Mouse (Mus musculus) intestine, embryonic 15.5 days (tissue): Measurements from ENCODE around the gene Syt10. TPM values are rescaled to one million over a fixed set of nuclear protein-coding genes. Genes with fewer than 3 reads are reported as not detected.
"Not testable (repeated sequence)": the region's sequence is repeated elsewhere in the genome, so short reads cannot be mapped to it uniquely, and the experiment has no call there.

ENCODE experiments used
- ATAC-seq: fragments of 200-750 bp; cut with Nextera tagmentation; 2 replicates; pipeline ENCODE4 v1.8.0; 2017; ENCODE audit warnings: moderate TSS enrichment, moderate library complexity
- H3K27ac ChIP-seq: fragments of 300-500 bp; sonication (generic); 2 replicates; pipeline ENCODE4 v1.5.1; 2015; ENCODE audit warnings: mild to moderate bottlenecking, inconsistent platforms
- H3K27me3 ChIP-seq: fragments of 300-500 bp; sonication (generic); replicated peaks from 2 replicates; pipeline ENCODE4 v1.6.1; 2015; ENCODE audit warnings: inconsistent platforms
- H3K36me3 ChIP-seq: fragments of 300-500 bp; sonication (generic); 2 replicates; pipeline ENCODE4 v1.6.1; 2015; ENCODE audit warnings: inconsistent platforms
- H3K4me1 ChIP-seq: fragments of 300-500 bp; sonication (generic); replicated peaks from 2 replicates; pipeline ENCODE4 v1.6.1; 2015; ENCODE audit warnings: inconsistent platforms
- H3K4me2 ChIP-seq: fragments of 300-500 bp; sonication (generic); replicated peaks from 2 replicates; pipeline ENCODE4 v1.6.1; 2015; ENCODE audit warnings: mild to moderate bottlenecking, inconsistent platforms
- H3K4me3 ChIP-seq: fragments of 300-500 bp; sonication (generic); replicated peaks from 2 replicates; pipeline ENCODE4 v1.5.1; 2015; ENCODE audit warnings: inconsistent platforms
- H3K9ac ChIP-seq: fragments of 300-500 bp; sonication (generic); 2 replicates; pipeline ENCODE4 v1.6.1; 2015; ENCODE audit warnings: inconsistent platforms
- H3K9me3 ChIP-seq: fragments of 300-500 bp; sonication (generic); 2 replicates; pipeline ENCODE4 v1.6.1; 2016; ENCODE audit warnings: inconsistent platforms
- WGBS: fragments of 180-500 bp; shearing (Covaris S2); methylation state at CpG from one replicate; pipeline ENCODE4 v1.1.7; 2015; 5-methylcytosine and 5-hydroxymethylcytosine counted together
- polyA plus RNA-seq: library from polyadenylated mRNA; unstranded; fragments of >200 nt; fragmentation: Nextera tagmentation; extraction: Ambion mirVana; gene quantifications from 2 replicates; pipeline ENCODE4 v1.2.1, GENCODE M21; 2015

The Syt10 gene
- polyA plus RNA-seq = 0.13 and 0.14 TPM in 2 replicates

- WGBS = under 1% methylated on average over 53 of the region's 53 CpGs
- H3K4me3 ChIP-seq = peak within 1 kb of the TSS; percentile 44
- 0 out of 2 replicates have a peak, but pooled peaks cover 12% of the 10 kb centered on the region for H3K4me1 ChIP-seq
- no peak within 1 kb of the TSS for H3K27ac ChIP-seq
- H3K36me3 ChIP-seq = no peaks in the 10 kb centered on the region
- H3K4me2 ChIP-seq = peak within 1 kb of the TSS; percentile 93
- no peak within 1 kb of the TSS; the same call in 1 of the 2 replicates for H3K9ac ChIP-seq
- no peaks in the 10 kb centered on the region for H3K9me3 ChIP-seq
- ATAC-seq = peak; percentile 78
- peaks cover 23% of the 10 kb centered on the region for H3K27me3 ChIP-seq
Observed at GRCm38 (mm10) chr15:89841364-89842017, at the start of gene Syt10. TSS of gene Syt10 (minus strand) at chr15:89841860.

GRCm38 (mm10) chr15:89883799-89884198 lies 42.1 kb upstream of the Syt10 start:
- 93% methylated on average over 2 of the region's 2 CpGs for WGBS
- Histone ChIP-seq H3K9me3 (no peaks in the 10 kb centered on the region), H3K4me2 (no peak overlapping the region)

GRCm38 (mm10) chr15:89878981-89879380 lies 37.3 kb upstream of the Syt10 start:
- no peak overlapping the region for H3K27ac ChIP-seq
- H3K27me3 ChIP-seq = no peaks in the 10 kb centered on the region
- no peaks in the 10 kb centered on the region for H3K4me1 ChIP-seq
- 87% methylated on average over 2 of the region's 2 CpGs for WGBS
- H3K9ac ChIP-seq = no peak overlapping the region
- H3K4me3 ChIP-seq = no peak overlapping the region
- H3K4me2 ChIP-seq = no peak overlapping the region
- ATAC-seq = no peak
- no peaks in the 10 kb centered on the region for H3K36me3 ChIP-seq
- no peaks in the 10 kb centered on the region for H3K9me3 ChIP-seq

More at GRCm38 (mm10) chr15:89883799-89884198, 42.1 kb upstream of the Syt10 start:
- Histone ChIP-seq H3K4me1 (no peaks in the 10 kb centered on the region), H3K27me3 (no peaks in the 10 kb centered on the region), H3K27ac (no peak overlapping the region), H3K36me3 (no peaks in the 10 kb centered on the region), H3K4me3 (no peak overlapping the region), H3K9ac (no peak overlapping the region)
- ATAC-seq = no peak

- Histone ChIP-seq H3K9me3 (no peaks in the 10 kb centered on the region), H3K4me2 (no peak overlapping the region), H3K4me3 (no peak overlapping the region), H3K27ac (no peak overlapping the region), H3K27me3 (no peaks in the 10 kb centered on the region), H3K9ac (no peak overlapping the region), H3K4me1 (no peaks in the 10 kb centered on the region), H3K36me3 (no peaks in the 10 kb centered on the region)
- 55% methylated on average over 10 of the region's 10 CpGs for WGBS
- no peak for ATAC-seq
Observed at GRCm38 (mm10) chr15:89816098-89816497, 25.6 kb downstream of the Syt10 start.

GRCm38 (mm10) chr15:89804478-89804877 lies 37.2 kb downstream of the Syt10 start:
- Histone ChIP-seq H3K27ac (no peak overlapping the region), H3K4me1 (no peaks in the 10 kb centered on the region), H3K9me3 (no peaks in the 10 kb centered on the region), H3K9ac (no peak overlapping the region), H3K36me3 (no peaks in the 10 kb centered on the region), H3K27me3 (no peaks in the 10 kb centered on the region), H3K4me3 (no peak overlapping the region), H3K4me2 (no peak overlapping the region)
- no peak for ATAC-seq
- 86% methylated on average over 3 of the region's 3 CpGs for WGBS

- no peak for ATAC-seq
- Histone ChIP-seq H3K36me3 (no peaks in the 10 kb centered on the region), H3K4me2 (no peak overlapping the region), H3K27ac (no peak overlapping the region), H3K9ac (no peak overlapping the region), H3K4me3 (no peak overlapping the region), H3K27me3 (no peaks in the 10 kb centered on the region), H3K9me3 (no peaks in the 10 kb centered on the region), H3K4me1 (no peaks in the 10 kb centered on the region)
- WGBS = 75% methylated on average over 9 of the region's 9 CpGs
Observed at GRCm38 (mm10) chr15:89779928-89780327, 61.7 kb downstream of the Syt10 start.

- H3K9me3 ChIP-seq, H3K9ac ChIP-seq, H3K4me1 ChIP-seq, H3K27me3 ChIP-seq, H3K4me2 ChIP-seq, H3K4me3 ChIP-seq, ATAC-seq, H3K36me3 ChIP-seq, H3K27ac ChIP-seq: not testable (repeated sequence)
- WGBS = 84% methylated on average over 13 of the region's 13 CpGs
Observed at GRCm38 (mm10) chr15:89766016-89766415, 75.6 kb downstream of the Syt10 start.

GRCm38 (mm10) chr15:89733611-89734010 lies 108.0 kb downstream of the Syt10 start:
- Histone ChIP-seq H3K4me1 (no peaks in the 10 kb centered on the region), H3K9ac (no peak overlapping the region), H3K36me3 (no peaks in the 10 kb centered on the region), H3K9me3 (no peaks in the 10 kb centered on the region), H3K27me3 (no peaks in the 10 kb centered on the region), H3K4me2 (no peak overlapping the region), H3K4me3 (no peak overlapping the region), H3K27ac (no peak overlapping the region)
- WGBS = 77% methylated on average over 3 of the region's 3 CpGs
- ATAC-seq = no peak

Other genes starting within 250 kb of the Syt10 start
- 29.9 and 30.7 TPM in 2 replicates for gene Rabl2, start 249.9 kb downstream of the Syt10 start, polyA plus RNA-seq